Mouse (Mus musculus) splenic B cell, adult 2 months (primary cell): ENCODE results near the gene Ust.

Source experiments
- DNase-seq: peaks from one replicate; pipeline ENCODE4 v3.0.0-alpha.2; 2011; ENCODE audit warnings: low read depth, low spot score
- H3K27me3 ChIP-seq: 2 replicates; pipeline ENCODE4 v1.6.1; 2012; ENCODE audit warnings: mild to moderate bottlenecking, low read length, moderate library complexity, mixed read lengths; ENCODE audit not compliant: control insufficient read depth, poor library complexity, insufficient read depth, severe bottlenecking
- H3K36me3 ChIP-seq: 2 replicates; pipeline ENCODE4 v1.6.1; 2012; ENCODE audit warnings: mild to moderate bottlenecking, low read length, moderate library complexity, mixed read lengths; ENCODE audit not compliant: control insufficient read depth, poor library complexity, insufficient read depth, severe bottlenecking

Gene Ust

GRCm38 (mm10) chr10:8213906-8214421 is 304.7 kb downstream of the Ust start:
- Histone ChIP-seq H3K36me3 (no peaks in the 10 kb centered on the region), H3K27me3 (no peaks in the 10 kb centered on the region; the same call in 1 of the 2 replicates)
- DNase-seq: peak; percentile 79

DNA sequence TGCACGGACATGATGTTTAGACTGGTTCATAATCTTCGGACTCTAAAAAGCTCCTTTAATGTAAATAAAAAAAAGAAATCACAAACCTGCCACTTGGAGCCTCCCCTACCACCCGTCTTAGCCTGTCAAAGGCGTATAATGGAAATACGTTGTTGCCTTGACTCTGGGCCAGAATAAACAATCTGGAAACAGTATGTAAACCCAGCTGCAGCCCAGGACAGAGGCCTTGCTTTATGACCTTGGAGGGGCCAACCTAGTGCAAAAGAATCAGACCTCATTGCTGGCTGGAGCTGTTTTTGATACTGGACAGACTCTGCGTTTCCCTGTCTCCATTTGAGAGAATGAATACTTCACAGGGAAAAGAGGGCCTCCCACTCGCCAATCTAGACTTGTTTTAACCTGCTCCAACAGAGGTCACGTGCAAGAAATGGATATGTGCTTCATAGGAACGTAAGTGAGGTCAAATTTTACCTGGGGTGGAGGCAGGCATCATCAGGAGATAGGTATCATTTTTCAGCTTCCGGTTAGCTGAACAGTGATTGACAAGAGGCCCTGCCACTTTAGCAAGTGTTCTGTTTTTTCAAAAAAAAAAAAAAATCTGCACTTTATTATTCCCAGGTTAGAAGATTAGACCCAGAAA is 305.2 kb downstream of the Ust start:
- Histone ChIP-seq H3K36me3 (no peaks in the 10 kb centered on the region), H3K27me3 (no peaks in the 10 kb centered on the region; the same call in 1 of the 2 replicates)
- no peak for DNase-seq

DNA sequence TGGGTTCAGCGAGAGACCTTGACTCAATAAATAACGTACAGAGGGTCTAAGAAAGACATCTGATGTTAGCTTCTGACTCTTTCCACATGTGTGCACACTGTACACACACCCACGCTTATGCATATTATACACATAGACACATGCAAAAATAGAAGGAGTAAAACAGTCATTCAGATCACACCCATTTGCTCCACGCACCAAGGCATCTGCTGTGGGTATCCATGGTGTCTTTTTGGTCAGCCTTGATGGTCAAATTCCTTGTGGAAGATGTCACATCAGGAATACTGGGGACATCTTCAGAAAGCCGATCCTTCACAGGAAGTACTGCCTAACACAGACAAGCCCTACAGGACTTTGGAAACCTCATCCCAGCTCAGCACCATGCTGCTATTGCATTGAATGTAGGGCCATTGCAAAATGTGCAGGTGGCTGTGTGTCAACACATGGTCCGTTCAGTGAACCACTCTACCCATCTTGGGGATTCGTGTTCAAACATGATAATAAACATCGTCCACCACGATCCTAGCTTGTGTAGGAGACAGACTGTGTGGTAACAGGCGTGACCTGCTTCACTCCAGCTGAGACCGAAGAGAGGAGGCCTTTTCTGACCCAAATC is 305.9 kb downstream of the Ust start:
- DNase-seq: no peak
- no peaks in the 10 kb centered on the region for H3K36me3 ChIP-seq
- H3K27me3 ChIP-seq: no peaks in the 10 kb centered on the region; the same call in 1 of the 2 replicates

- H3K27me3 ChIP-seq: no peaks in the 10 kb centered on the region; the same call in 1 of the 2 replicates
- H3K36me3 ChIP-seq: no peaks in the 10 kb centered on the region
- no peak for DNase-seq
These were observed 306.9 kb downstream of the Ust start for GRCm38 (mm10) chr10:8211694-8212093.

DNA sequence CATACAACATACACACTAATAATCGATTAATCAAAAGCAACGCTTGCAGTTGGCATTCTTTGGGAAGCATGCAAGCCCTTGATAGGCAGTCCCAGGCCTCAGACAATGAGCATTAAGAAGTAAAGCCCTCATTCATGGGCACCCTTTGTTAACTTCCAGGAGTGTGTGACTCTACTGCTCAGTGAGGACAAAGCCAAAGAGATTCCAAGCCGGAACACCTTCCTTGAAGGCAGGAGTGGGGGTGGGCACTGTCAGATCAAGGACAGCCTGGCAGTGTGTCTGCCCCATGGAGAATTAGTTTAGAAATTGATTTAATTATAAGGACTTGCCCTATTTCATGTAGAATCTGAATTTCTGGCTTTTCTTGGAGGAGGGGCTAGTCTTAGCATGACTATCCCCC is 308.3 kb downstream of the Ust start:
- Histone ChIP-seq H3K27me3 (no peaks in the 10 kb centered on the region; the same call in 1 of the 2 replicates), H3K36me3 (no peaks in the 10 kb centered on the region)
- DNase-seq: no peak

DNA sequence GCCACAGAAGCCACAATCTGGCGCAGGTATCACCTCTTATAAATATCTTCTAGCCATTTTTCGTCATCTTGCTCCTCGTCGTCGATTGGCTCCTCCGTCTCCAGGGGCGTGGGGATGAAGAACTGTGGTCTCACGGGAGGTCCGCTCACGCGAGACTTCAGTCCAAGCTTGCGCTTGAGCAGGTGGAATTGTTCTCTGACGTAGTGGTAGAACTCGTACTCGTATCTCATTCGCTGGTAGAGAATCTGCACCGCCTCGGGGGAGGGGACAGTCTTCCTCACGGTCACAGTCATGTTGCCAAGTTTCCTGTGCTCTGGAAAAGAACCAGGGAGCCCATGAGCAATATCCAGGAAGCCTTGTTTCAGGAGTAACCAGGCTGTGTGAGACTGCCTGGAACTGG is 311.3 kb downstream of the Ust start:
- Histone ChIP-seq H3K27me3 (no peaks in the 10 kb centered on the region), H3K36me3 (no peaks in the 10 kb centered on the region)
- DNase-seq: no peak

DNA sequence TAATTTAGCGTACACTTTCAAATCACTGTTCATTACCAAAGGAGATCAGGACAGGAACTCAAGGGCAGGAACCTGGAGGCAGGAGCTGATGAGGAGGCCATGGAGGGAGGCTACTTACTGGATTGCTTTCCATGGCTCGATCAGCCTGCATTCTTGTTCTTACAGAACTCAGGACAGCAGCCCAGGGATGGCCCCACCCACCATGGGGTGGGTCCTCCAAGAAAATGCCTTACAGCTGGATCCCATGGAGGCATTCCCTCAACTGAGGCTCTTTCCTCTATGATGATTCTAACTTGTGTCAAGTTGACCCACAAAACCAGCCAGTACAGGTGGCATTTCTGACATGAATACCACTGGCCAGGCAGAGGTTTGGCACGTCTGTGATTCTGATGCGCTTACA is 314.9 kb downstream of the Ust start:
- Histone ChIP-seq H3K36me3 (no peaks in the 10 kb centered on the region), H3K27me3 (no peaks in the 10 kb centered on the region)
- DNase-seq: no peak

DNA sequence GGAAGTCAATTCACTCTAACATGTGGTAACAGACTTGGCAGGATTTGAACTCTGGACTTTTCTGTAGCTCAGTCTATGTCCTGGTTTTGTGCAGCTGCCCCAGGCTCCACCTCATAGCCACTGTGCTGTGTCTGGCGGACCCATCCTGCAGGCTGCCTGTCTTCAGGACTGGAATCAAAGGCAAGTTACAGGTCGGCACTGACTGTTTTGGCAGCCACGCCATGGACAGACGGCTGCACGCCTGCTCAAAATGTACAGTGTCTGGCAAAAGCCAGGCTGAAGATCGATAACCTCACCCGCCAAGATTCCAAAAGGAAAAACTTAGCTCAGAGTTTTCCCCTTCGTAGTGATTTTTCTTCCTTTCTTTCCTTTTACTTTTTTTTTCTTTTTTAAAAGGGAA is 318.8 kb downstream of the Ust start:
- no peak for DNase-seq

DNA sequence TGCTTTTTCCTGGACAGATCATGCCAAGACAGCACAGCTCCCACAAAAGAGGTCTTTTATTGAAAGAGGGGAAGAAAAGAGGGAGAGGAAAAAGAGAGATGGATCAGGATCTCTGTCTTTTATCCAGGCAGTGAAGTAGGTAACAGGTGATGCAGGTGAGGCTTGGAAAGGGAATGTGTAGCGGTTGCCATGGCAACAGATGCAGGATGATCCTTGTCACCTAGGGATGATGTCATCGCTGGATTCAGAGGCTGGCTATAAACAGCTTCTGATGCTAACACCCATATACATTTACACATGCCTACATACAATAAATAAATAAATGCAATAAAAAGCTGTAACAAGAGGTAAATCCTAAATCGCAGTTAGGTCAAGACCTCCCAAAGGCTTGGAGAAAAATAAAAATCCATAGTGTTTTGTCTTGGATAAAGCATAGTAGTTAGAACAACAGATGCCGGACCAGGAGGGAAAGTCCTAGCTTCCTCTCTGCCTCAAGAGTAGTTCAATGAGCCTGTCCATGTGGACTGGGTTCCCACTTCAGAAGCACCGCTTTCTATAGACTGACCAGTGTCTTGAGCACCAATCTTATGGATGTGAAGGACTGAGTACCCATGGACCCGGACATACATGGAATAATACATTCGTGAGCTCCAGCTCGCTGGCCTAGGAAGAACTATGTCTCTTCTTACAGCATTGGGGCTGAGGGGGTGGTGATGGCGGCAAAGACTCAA is 319.4 kb downstream of the Ust start:
- no peak for DNase-seq
- no peaks in the 10 kb centered on the region for H3K27me3 ChIP-seq

More for the DNA sequence above, 318.8 kb downstream of the Ust start:
- H3K36me3 ChIP-seq: no peaks in the 10 kb centered on the region
- H3K27me3 ChIP-seq: no peaks in the 10 kb centered on the region

DNA sequence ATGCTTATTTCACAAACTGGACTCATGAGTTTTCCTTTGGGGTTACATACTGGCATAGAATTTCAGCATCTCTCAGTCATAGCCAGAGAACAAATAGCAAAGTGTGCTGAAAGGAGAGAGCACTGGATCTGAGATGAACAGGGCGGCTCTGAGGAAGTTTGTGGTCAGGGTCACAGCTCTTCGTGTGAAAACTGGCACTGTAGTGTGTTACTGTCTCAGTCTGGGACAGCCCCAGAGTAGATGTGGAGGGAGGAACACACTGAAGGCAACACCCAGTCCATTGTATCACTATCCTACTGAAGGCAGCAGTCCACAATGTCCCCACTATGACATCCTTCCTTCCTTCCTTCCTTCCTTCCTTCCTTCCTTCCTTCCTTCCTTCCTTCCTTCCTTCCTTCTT is 321.0 kb downstream of the Ust start:
- H3K36me3 ChIP-seq: no peaks in the 10 kb centered on the region
- H3K27me3 ChIP-seq: no peaks in the 10 kb centered on the region
- DNase-seq: peak; percentile 8

More for the DNA sequence above, 319.4 kb downstream of the Ust start:
- H3K36me3 ChIP-seq: no peaks in the 10 kb centered on the region

DNA sequence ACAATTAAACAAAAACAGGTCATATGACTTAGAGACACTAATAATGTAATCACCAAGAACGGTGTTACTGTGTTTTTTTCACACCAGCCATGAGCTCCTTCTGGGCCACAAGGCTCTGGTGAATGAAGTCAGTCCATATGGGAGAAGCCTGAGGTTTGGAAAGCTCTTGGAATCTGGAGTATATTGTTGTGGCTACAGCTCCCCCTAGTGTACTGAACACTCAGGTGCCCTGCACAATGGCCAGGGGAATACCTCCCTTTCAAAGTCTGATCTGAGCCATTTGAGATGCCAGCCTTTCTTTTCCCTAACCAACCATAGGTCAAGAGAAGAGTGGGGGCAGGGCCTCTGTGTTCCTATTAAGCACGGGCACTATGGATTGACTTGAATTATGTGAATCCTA is 322.3 kb downstream of the Ust start:
- H3K27me3 ChIP-seq: no peaks in the 10 kb centered on the region
- peak; percentile 48 for DNase-seq
- no peaks in the 10 kb centered on the region for H3K36me3 ChIP-seq

DNA sequence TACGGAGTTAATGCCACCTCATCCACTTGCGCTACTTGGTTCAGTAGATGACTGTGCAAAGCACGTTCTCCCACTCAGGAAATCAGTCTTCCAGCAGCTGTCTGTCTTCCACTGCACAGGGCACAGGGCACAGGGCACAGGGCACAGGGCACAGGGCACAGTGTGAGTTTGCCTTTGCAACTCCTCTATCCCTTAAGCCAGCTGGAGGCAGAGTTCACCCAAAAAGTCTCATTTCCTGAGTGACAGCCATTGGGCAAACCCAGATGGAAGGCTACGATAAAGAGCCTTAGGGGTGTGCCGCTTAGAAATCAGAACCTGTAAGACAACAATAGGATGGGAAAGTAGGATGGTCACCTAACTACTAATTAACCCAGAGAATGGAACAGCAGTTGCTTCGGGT is 322.9 kb downstream of the Ust start:
- no peaks in the 10 kb centered on the region for H3K27me3 ChIP-seq
- no peak for DNase-seq
- H3K36me3 ChIP-seq: no peaks in the 10 kb centered on the region

DNA sequence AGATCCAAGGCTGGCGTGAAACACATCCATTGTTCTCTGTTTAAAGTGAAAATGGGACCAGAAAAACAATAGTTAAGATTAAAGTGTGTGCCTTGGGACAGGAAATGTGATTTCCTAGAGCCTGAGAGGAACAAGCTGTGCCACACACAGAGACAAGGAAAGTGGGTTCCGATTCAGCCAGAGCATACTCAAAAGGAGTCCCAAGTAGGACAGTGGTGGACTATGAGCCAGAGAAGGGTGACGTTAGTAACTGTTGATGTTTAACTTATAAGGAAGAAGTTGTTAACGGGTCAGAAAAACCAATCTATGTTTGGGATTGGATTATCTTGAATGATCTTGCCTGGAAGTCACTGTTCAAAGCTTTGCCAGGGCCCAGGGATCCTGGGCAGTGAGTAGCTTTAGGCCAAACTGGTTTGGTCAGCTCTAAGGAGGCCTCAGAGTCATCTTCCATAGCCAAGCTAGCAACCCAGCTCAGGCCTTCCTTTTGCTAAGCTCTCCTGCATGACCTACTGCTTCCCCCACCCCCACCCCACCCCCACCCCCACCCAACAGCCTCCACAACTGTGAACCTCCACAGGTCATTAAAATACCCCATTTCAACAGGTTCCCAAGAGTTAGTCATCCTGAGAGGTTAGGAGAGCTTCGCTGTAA is 329.2 kb downstream of the Ust start:
- Histone ChIP-seq H3K27me3 (no peaks in the 10 kb centered on the region), H3K36me3 (no peaks in the 10 kb centered on the region)
- no peak for DNase-seq

- Histone ChIP-seq H3K36me3 (no peaks in the 10 kb centered on the region), H3K27me3 (no peaks in the 10 kb centered on the region)
- DNase-seq: no peak
These were observed 333.0 kb downstream of the Ust start for GRCm38 (mm10) chr10:8185586-8185985.

DNA sequence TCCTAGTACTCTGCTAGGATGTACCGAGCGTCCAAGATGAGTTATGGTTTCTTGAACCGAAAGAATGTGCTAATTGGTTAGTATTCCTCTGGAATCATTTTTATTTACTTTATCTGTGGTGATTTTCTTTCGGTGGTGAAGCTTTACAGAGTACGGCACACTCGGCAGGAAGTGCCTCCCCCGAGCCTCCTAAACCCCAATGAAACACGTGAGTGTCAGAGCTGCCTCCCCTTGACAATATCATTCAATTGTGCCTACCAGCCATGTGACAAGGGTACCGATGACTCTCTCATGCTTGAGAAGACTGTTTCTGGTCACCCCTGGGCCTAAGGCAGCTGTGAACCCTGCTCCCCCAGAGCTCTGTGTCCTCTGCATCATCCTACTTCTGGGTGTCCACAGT is 333.9 kb downstream of the Ust start:
- DNase-seq: no peak
- Histone ChIP-seq H3K27me3 (no peaks in the 10 kb centered on the region), H3K36me3 (no peaks in the 10 kb centered on the region)
